Mouse (Mus musculus): ENCODE measurements at regions not wholly inside any gene's neighbourhood (a gene's known extent, or its start where the extent isn't known, plus 50 kb on each side); places are given as distances from the start of the nearest gene placed in this dataset.
A peak's percentile ranks its signal among the peaks of the same experiment; 100 is the strongest.

GRCm38 (mm10) chr6:51122941-51123340 lies 309.5 kb upstream of the Nfe2l3 start:
- WGBS = 45% methylated on average over 5 of the region's 5 CpGs
- Histone ChIP-seq H3K4me1 (peaks cover 24% of the 10 kb centered on the region), H3K27me3 (replicated peaks; ENCODE audit: low read depth, poor library complexity, severe bottlenecking) (no peaks in the 10 kb centered on the region), H3K9me3 (no peaks in the 10 kb centered on the region), H3K27ac (replicated peaks) (peak overlapping the region; percentile 65; the same call in 1 of the 2 replicates), H3K4me3 (no peak overlapping the region), H3K36me3 (replicated peaks) (no peaks in the 10 kb centered on the region)
- no peak for DNase-seq (ENCODE audit: low spot score)

DNA sequence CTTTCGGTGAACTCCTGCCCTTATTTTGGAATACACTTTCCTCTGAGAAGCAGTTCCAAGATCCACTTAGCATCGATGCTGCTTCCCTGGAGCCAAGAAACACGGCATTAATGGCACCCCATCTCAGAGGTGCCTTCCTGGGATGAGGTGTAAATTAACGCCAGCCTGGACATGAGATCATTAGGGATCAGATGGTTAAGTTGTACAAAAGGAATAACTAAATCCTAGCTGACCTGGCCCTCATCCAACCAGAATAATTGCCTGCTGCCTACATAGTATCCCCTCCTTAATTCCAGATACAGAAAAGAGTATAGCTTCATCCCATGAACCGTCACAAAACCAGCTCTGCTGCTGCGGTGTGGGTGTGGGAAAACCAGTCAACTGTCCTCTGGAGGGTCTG lies 304.6 kb upstream of the Nfe2l3 start:
- H3K4me1 ChIP-seq = peaks cover 4% of the 10 kb centered on the region
- no peaks in the 10 kb centered on the region for H3K9me3 ChIP-seq
- no peaks in the 10 kb centered on the region for H3K36me3 ChIP-seq (replicated peaks)
- H3K4me3 ChIP-seq = no peak overlapping the region
- H3K27ac ChIP-seq (replicated peaks) = 0 out of 2 replicates have a peak overlapping the region, but pooled peaks have one; percentile 10
- DNase-seq (ENCODE audit: low spot score) = no peak
- no peaks in the 10 kb centered on the region for H3K27me3 ChIP-seq (replicated peaks; ENCODE audit: low read depth, poor library complexity, severe bottlenecking)
- WGBS = 90% methylated on average over 6 of the region's 6 CpGs

GRCm38 (mm10) chr6:51129096-51129495 lies 303.4 kb upstream of the Nfe2l3 start:
- no peak for DNase-seq (ENCODE audit: low spot score)
- Histone ChIP-seq H3K9me3 (no peaks in the 10 kb centered on the region), H3K27me3 (replicated peaks; ENCODE audit: low read depth, poor library complexity, severe bottlenecking) (no peaks in the 10 kb centered on the region), H3K4me3 (no peak overlapping the region), H3K27ac (replicated peaks) (no peak overlapping the region), H3K4me1 (no peaks in the 10 kb centered on the region), H3K36me3 (replicated peaks) (no peaks in the 10 kb centered on the region)
- 95% methylated on average over 13 of the region's 13 CpGs for WGBS

DNA sequence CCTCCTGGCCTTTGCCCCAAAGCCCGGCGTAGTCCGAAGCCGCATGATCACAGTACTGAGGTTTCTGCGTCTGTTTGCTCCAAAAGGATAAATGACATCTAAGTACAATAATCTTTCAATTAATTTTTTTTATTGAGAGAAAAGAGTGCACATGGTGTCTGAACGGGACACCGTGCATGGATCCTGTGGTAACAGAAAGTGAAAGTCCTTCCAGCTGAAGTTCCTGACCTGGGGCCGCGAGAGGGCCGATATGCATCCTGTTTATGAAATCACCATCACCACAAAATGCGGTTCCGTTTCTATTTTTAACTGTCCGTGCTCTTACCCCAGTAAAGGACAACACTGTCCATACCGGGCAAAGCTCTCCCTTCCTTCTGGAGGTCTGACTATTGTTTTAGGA lies 302.9 kb upstream of the Nfe2l3 start:
- no peaks in the 10 kb centered on the region for H3K36me3 ChIP-seq (replicated peaks)
- H3K27me3 ChIP-seq (replicated peaks; ENCODE audit: low read depth, poor library complexity, severe bottlenecking) = no peaks in the 10 kb centered on the region
- DNase-seq (ENCODE audit: low spot score) = no peak
- H3K4me1 ChIP-seq = no peaks in the 10 kb centered on the region
- WGBS = 94% methylated on average over 14 of the region's 14 CpGs
- no peak overlapping the region for H3K4me3 ChIP-seq
- no peaks in the 10 kb centered on the region for H3K9me3 ChIP-seq
- no peak overlapping the region for H3K27ac ChIP-seq (replicated peaks)

- DNase-seq (ENCODE audit: low spot score) = no peak
- Histone ChIP-seq H3K36me3 (replicated peaks) (no peaks in the 10 kb centered on the region), H3K27me3 (replicated peaks; ENCODE audit: low read depth, poor library complexity, severe bottlenecking) (no peaks in the 10 kb centered on the region; the same call in 1 of the 2 replicates), H3K9me3 (no peaks in the 10 kb centered on the region), H3K4me1 (peaks cover 15% of the 10 kb centered on the region), H3K27ac (replicated peaks) (no peak overlapping the region), H3K4me3 (no peak overlapping the region)
- WGBS = 72% methylated on average over 11 of the region's 11 CpGs
Observed at GRCm38 (mm10) chr6:51144762-51145161, 287.7 kb upstream of the Nfe2l3 start.

GRCm38 (mm10) chr6:51145863-51146262 lies 286.6 kb upstream of the Nfe2l3 start:
- no peaks in the 10 kb centered on the region for H3K9me3 ChIP-seq
- H3K4me3 ChIP-seq = no peak overlapping the region
- peaks cover 15% of the 10 kb centered on the region for H3K4me1 ChIP-seq
- H3K36me3 ChIP-seq (replicated peaks) = no peaks in the 10 kb centered on the region
- DNase-seq (ENCODE audit: low spot score) = no peak
- H3K27ac ChIP-seq (replicated peaks) = no peak overlapping the region
- WGBS = 87% methylated on average over 4 of the region's 4 CpGs
- H3K27me3 ChIP-seq (replicated peaks; ENCODE audit: low read depth, poor library complexity, severe bottlenecking) = no peaks in the 10 kb centered on the region; the same call in 1 of the 2 replicates

GRCm38 (mm10) chr6:51148821-51149220 lies 283.6 kb upstream of the Nfe2l3 start:
- no peak overlapping the region for H3K4me3 ChIP-seq

DNA sequence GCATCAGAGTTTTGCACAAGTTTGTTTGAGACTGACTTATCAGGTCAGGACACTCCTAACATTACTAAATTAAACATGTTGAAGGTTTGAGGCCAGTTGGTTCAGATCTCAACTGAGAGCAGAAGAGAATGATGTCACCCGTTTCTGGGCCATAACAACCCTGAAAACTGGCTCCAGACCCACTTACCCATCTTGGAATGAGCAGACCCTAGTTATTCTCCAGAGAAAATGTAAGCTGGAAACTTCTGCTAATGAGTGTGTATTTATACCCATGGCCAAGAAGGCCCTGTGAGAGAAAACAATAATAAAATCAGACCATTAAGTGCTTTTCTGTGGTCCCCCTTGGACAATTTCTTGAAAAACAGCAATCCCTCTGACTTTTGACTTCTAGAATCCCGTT lies 282.4 kb upstream of the Nfe2l3 start:
- no peak overlapping the region; the same call in 1 of the 2 replicates for H3K27ac ChIP-seq (replicated peaks)
- H3K27me3 ChIP-seq (replicated peaks; ENCODE audit: low read depth, poor library complexity, severe bottlenecking) = no peaks in the 10 kb centered on the region
- DNase-seq (ENCODE audit: low spot score) = no peak
- no peaks in the 10 kb centered on the region for H3K9me3 ChIP-seq
- no peaks in the 10 kb centered on the region for H3K36me3 ChIP-seq (replicated peaks)
- peaks cover 22% of the 10 kb centered on the region for H3K4me1 ChIP-seq
- WGBS = 83% methylated on average over 2 of the region's 2 CpGs
- H3K4me3 ChIP-seq = no peak overlapping the region

More at GRCm38 (mm10) chr6:51148821-51149220, 283.6 kb upstream of the Nfe2l3 start:
- Histone ChIP-seq H3K27ac (replicated peaks) (peak overlapping the region; percentile 7; the same call in 1 of the 2 replicates), H3K27me3 (replicated peaks; ENCODE audit: low read depth, poor library complexity, severe bottlenecking) (no peaks in the 10 kb centered on the region), H3K9me3 (no peaks in the 10 kb centered on the region), H3K36me3 (replicated peaks) (no peaks in the 10 kb centered on the region), H3K4me1 (peaks cover 27% of the 10 kb centered on the region)
- no peak for DNase-seq (ENCODE audit: low spot score)
- 86% methylated on average over 9 of the region's 9 CpGs for WGBS

GRCm38 (mm10) chr6:51150486-51150885 lies 282.0 kb upstream of the Nfe2l3 start:
- Histone ChIP-seq H3K9me3 (no peaks in the 10 kb centered on the region), H3K4me3 (no peak overlapping the region), H3K36me3 (replicated peaks) (no peaks in the 10 kb centered on the region), H3K27me3 (replicated peaks; ENCODE audit: low read depth, poor library complexity, severe bottlenecking) (no peaks in the 10 kb centered on the region), H3K4me1 (peaks cover 22% of the 10 kb centered on the region), H3K27ac (replicated peaks) (no peak overlapping the region; the same call in none of the 2 replicates)
- DNase-seq (ENCODE audit: low spot score) = no peak
- WGBS = 94% methylated on average over 7 of the region's 7 CpGs

DNA sequence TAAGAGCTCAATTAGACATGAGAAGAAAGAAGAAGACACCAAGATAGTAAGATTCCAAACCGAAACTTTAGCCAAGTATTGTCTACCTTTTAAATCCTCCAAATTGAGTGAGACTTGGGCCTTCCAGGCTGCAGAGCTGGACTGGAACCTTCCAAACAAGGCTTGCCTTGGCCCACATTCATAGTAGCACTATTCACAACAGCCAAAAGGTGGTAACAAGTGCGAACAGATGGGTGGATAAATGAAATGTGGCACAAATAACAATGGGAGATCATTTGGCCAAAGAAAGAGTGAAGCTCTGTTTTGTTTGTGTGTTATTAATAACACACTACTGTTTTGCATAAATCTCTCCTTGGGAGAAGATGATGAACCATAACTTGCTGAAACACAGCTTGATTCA lies 281.6 kb upstream of the Nfe2l3 start:
- H3K4me1 ChIP-seq = peaks cover 22% of the 10 kb centered on the region
- no peak overlapping the region; the same call in 1 of the 2 replicates for H3K27ac ChIP-seq (replicated peaks)
- no peaks in the 10 kb centered on the region for H3K36me3 ChIP-seq (replicated peaks)
- no peaks in the 10 kb centered on the region for H3K9me3 ChIP-seq
- DNase-seq (ENCODE audit: low spot score) = no peak
- H3K4me3 ChIP-seq = no peak overlapping the region
- 84% methylated on average over 2 of the region's 2 CpGs for WGBS
- no peaks in the 10 kb centered on the region for H3K27me3 ChIP-seq (replicated peaks; ENCODE audit: low read depth, poor library complexity, severe bottlenecking)

DNA sequence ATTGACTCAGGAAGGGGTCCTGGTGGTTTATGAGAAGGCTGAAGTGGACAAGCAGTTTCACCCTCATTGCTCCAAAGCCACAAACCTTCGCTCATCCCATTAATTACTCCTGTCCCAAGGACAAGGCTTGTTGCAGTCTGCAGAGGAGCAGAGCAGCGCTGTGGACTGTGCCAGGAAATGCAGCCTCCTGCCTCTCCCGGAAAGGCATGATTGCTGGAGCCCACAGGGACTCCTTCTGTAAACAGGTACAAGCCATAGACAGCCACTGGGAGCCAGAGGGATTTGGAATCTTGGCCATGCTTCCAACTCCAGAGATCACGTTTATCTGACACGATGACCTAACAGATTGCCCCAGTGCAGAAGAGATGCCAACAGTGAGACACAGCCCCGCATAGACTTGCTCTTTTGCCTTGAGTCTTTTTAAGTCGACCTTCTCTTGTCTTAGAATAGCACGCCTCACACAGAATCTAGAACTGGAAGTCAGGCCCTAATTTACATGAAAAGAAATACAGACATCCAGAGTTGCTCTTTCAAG lies 275.6 kb upstream of the Nfe2l3 start:
- H3K27ac ChIP-seq (replicated peaks) = peak overlapping the region; percentile 80
- H3K27me3 ChIP-seq (replicated peaks; ENCODE audit: low read depth, poor library complexity, severe bottlenecking) = no peaks in the 10 kb centered on the region
- 67% methylated on average over 8 of the region's 8 CpGs for WGBS
- no peaks in the 10 kb centered on the region for H3K36me3 ChIP-seq (replicated peaks)
- no peak overlapping the region for H3K4me3 ChIP-seq
- peaks cover 25% of the 10 kb centered on the region for H3K4me1 ChIP-seq
- DNase-seq (ENCODE audit: low spot score) = no peak
- H3K9me3 ChIP-seq = no peaks in the 10 kb centered on the region

- DNase-seq (ENCODE audit: low spot score) = no peak
- Histone ChIP-seq H3K9me3 (no peaks in the 10 kb centered on the region), H3K4me3 (no peak overlapping the region), H3K27ac (replicated peaks) (peak overlapping the region; percentile 42), H3K27me3 (replicated peaks; ENCODE audit: low read depth, poor library complexity, severe bottlenecking) (no peaks in the 10 kb centered on the region), H3K4me1 (peaks cover 41% of the 10 kb centered on the region), H3K36me3 (replicated peaks) (no peaks in the 10 kb centered on the region)
- 60% methylated on average over 6 of the region's 6 CpGs for WGBS
Observed at GRCm38 (mm10) chr6:51161149-51161548, 271.3 kb upstream of the Nfe2l3 start.

- DNase-seq (ENCODE audit: low spot score) = no peak
- Histone ChIP-seq H3K4me3 (no peak overlapping the region), H3K4me1 (peaks cover 30% of the 10 kb centered on the region), H3K36me3 (replicated peaks) (no peaks in the 10 kb centered on the region), H3K27me3 (replicated peaks; ENCODE audit: low read depth, poor library complexity, severe bottlenecking) (no peaks in the 10 kb centered on the region), H3K9me3 (no peaks in the 10 kb centered on the region), H3K27ac (replicated peaks) (peak overlapping the region; percentile 72)
- 74% methylated on average over 14 of the region's 14 CpGs for WGBS
Observed at GRCm38 (mm10) chr6:51162208-51163082, 270.0 kb upstream of the Nfe2l3 start.

Measured in embryonic facial prominence, embryonic 10.5 days (tissue).